Comparison of ENCODE assay signal across 10 mouse cellular contexts in the genomic region with DNA sequence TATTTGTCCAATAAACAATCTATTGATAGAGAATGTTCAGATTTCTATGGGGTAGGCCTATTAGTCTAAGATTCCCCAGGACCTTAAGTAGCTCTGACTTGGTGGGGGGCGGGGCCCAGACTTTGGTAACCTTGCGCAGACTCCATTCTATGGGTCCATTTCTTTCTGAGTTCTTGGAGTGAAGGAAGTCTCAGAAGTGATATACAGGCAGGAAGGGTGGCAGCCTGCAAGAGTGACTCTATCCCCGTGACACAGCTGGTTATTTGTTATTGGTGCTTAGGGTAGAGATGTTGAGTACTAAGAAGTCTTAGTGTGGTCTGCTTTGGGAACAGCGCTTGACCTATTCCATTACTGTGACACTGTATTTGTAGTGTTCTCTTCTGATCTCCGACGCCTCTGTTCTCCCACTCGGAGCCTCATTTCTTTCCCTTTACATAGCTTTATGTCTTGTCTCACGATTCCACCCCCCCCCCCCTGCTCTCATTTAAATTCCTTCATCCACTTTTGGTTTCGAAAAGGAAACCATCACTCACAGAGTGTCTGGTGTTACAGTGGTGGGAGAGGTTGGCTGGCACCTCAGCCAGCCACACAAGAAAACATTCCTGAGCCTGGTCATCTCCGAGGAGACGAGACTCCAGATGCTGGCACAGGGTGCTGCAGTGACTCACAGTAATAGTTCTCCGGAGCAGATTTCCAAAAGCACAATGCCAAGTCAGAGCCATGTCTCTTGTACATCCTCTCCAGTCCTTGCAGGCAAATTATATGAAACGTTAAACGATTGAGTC.
DNase-seq lines count a peak whose midpoint lies in the region; ATAC-seq lines count a peak whose summit lies in the region.
"Had no signal": no experiment of that assay in that cellular context is flagged by ENCODE, and none has a peak within 500 bp of the region (broad histone marks: within the 10 kb centered on the region; RNA-seq: fewer than 3 reads in every experiment).

No protein-coding gene starts in this region.

- no peak overlapping the region for H3K9ac ChIP-seq in heart, embryonic 11.5 days (ENCODE audit: low read depth, low read length)
- no peak overlapping the region for H3K9ac ChIP-seq in heart, embryonic 12.5 days
- H3K9ac ChIP-seq: heart, embryonic 15.5 days; liver, embryonic 13.5 days had no signal

- peak; percentile 88 for DNase-seq in heart, adult 11 months
- DNase-seq in right cerebral cortex, adult 18-20 months = peak; percentile 68
- no peak for DNase-seq in right cerebral cortex, postnatal 4 days
- DNase-seq in gonadal fat pad, adult 2 months (ENCODE audit: low read depth) = peak; percentile 50
- DNase-seq in skeletal muscle tissue, adult 2 months (ENCODE audit: low read depth, low spot score) = peak; percentile 32
- DNase-seq: liver, embryonic 13.5 days had no signal

- H3K4me1 ChIP-seq in heart, embryonic 11.5 days (ENCODE audit: control insufficient read depth, insufficient read depth, low read length) = no peaks in the 10 kb centered on the region
- no peaks in the 10 kb centered on the region for H3K4me1 ChIP-seq in heart, embryonic 12.5 days (replicated peaks)
- H3K4me1 ChIP-seq: heart, embryonic 15.5 days; liver, embryonic 13.5 days had no signal

- no peaks in the 10 kb centered on the region for H3K27me3 ChIP-seq in heart, embryonic 11.5 days (ENCODE audit: control insufficient read depth, insufficient read depth, low read length)
- no peaks in the 10 kb centered on the region for H3K27me3 ChIP-seq in heart, embryonic 12.5 days (replicated peaks)
- H3K27me3 ChIP-seq: heart, embryonic 15.5 days; liver, embryonic 13.5 days had no signal

- 83% methylated on average over 14 of the region's 14 CpGs for WGBS in heart, embryonic 11.5 days (ENCODE audit: insufficient replicate concordance)
- 86% methylated on average over 14 of the region's 14 CpGs for WGBS in heart, embryonic 12.5 days

- no peak overlapping the region for H3K27ac ChIP-seq in heart, embryonic 11.5 days (ENCODE audit: low read depth, low read length)
- H3K27ac ChIP-seq in heart, embryonic 12.5 days (ENCODE audit: poor library complexity, severe bottlenecking) = no peak overlapping the region
- H3K27ac ChIP-seq: heart, embryonic 15.5 days; liver, embryonic 13.5 days had no signal

- H3K4me2 ChIP-seq in heart, embryonic 11.5 days = no peak overlapping the region
- no peak overlapping the region for H3K4me2 ChIP-seq in heart, embryonic 12.5 days
- H3K4me2 ChIP-seq: heart, embryonic 15.5 days; liver, embryonic 13.5 days had no signal

- no peaks in the 10 kb centered on the region for H3K9me3 ChIP-seq in heart, embryonic 11.5 days (replicated peaks; ENCODE audit: control insufficient read depth, low read length)
- peaks cover 11% of the 10 kb centered on the region for H3K9me3 ChIP-seq in heart, embryonic 12.5 days (replicated peaks)
- H3K9me3 ChIP-seq: heart, embryonic 15.5 days; liver, embryonic 13.5 days had no signal

- H3K36me3 ChIP-seq in heart, embryonic 11.5 days (ENCODE audit: control insufficient read depth, insufficient read depth, low read length) = no peaks in the 10 kb centered on the region
- H3K36me3 ChIP-seq in heart, embryonic 12.5 days = no peaks in the 10 kb centered on the region
- H3K36me3 ChIP-seq: heart, embryonic 15.5 days; liver, embryonic 13.5 days had no signal

- no peak overlapping the region for H3K4me3 ChIP-seq in heart, embryonic 11.5 days (ENCODE audit: low read depth, low read length)
- no peak overlapping the region for H3K4me3 ChIP-seq in heart, embryonic 12.5 days
- H3K4me3 ChIP-seq: heart, embryonic 15.5 days; liver, embryonic 13.5 days had no signal

- ATAC-seq in heart, embryonic 11.5 days (replicated peaks; ENCODE audit: insufficient number of reproducible peaks, low FRiP score, low TSS enrichment) = no peak
- no peak for ATAC-seq in monocyte, adult 5-6 weeks (replicated peaks; ENCODE audit: insufficient number of reproducible peaks, low FRiP score, low TSS enrichment, poor library complexity, severe bottlenecking)
- ATAC-seq in heart, embryonic 12.5 days (ENCODE audit: insufficient number of reproducible peaks, low FRiP score) = no peak
